Mouse (Mus musculus) heart, adult 2 months (tissue): ENCODE measurements around the gene Mfsd5.

Source experiments
- CTCF ChIP-seq: fragments of 200-600 bp; IDR thresholded peaks from 2 replicates; pipeline ENCODE4 v1.8.1; 2022; ENCODE audit warnings: antibody characterized with exemption, mild to moderate bottlenecking, moderate library complexity
- EP300 ChIP-seq: fragments of 200-500 bp; IDR thresholded peaks from 2 replicates; pipeline ENCODE4 v1.6.1; 2011; ENCODE audit warnings: low read depth, low read length, control low read depth; ENCODE audit not compliant: insufficient read depth
- POLR2A ChIP-seq: fragments of 200-500 bp; IDR thresholded peaks from 2 replicates; pipeline ENCODE4 v1.6.1; 2011; ENCODE audit warnings: mild to moderate bottlenecking, low read depth, low read length, control low read depth; ENCODE audit not compliant: insufficient read depth

DNA sequence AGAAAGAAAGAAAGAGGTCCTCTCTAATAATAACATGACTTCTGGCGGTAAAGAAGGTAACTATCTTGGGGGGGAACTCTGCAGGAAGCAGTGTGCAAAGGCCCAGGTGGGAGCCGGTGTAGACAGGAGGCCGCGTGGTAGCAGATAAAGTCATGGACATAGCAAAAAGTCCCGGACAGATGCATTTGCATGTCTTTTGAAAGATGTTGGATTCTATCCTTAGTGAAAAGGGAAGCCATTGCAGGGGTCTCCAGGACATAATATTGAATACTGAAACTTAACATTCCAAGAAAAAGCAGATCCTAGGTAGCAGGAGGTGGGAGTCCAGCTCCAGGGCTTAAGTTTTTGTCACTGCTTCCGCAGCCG, 545 bp upstream of the Mfsd5 start:
- TF ChIP-seq CTCF, result no peak
- no peak for TF ChIP-seq EP300
- no peak for TF ChIP-seq POLR2A
